ENCODE assay signal across 27 mouse cellular contexts in genomic region chr6:82798202-82798737, GRCm38 (mm10). TPM values are rescaled to one million over a fixed set of nuclear protein-coding genes. Genes with fewer than 3 reads are reported as not detected.
DNase-seq lines count a peak whose midpoint lies in the region; ATAC-seq and TF ChIP-seq lines count a peak whose summit lies in the region.
"Had no signal": no experiment of that assay in that cellular context is flagged by ENCODE, and none has a peak within 500 bp of the region (broad histone marks: within the 10 kb centered on the region; RNA-seq: fewer than 3 reads in every experiment).

No protein-coding gene starts in this region.

- peaks cover 9% of the 10 kb centered on the region; the same call in 1 of the 2 replicates for H3K4me1 ChIP-seq in intestine, embryonic 14.5 days (replicated peaks; ENCODE audit: control insufficient read depth, insufficient read depth, low read length)
- H3K4me1 ChIP-seq in intestine, postnatal 0 days (replicated peaks; ENCODE audit: control insufficient read depth, insufficient read depth, low read length), result no peaks in the 10 kb centered on the region
- H3K4me1 ChIP-seq in spleen, adult 2 months (ENCODE audit: control insufficient read depth, insufficient read depth, insufficient read length), result no peaks in the 10 kb centered on the region
- H3K4me1 ChIP-seq in liver, embryonic 16.5 days (ENCODE audit: control insufficient read depth, low read depth, low read length), result peaks cover 8% of the 10 kb centered on the region
- H3K4me1 ChIP-seq: heart, embryonic 15.5 days; hindbrain, embryonic 13.5 days; midbrain, embryonic 12.5 days; neural tube, embryonic 15.5 days had no signal

- TF ChIP-seq CTCF in intestine, postnatal 0 days (IDR thresholded peaks at IDR 0.05; ENCODE audit: low read depth), result no peak
- no peak for TF ChIP-seq CTCF in spleen, adult 2 months (IDR thresholded peaks at IDR 0.05; ENCODE audit: extremely low read depth, insufficient read depth, insufficient read length, insufficient replicate concordance)

- no peak for ATAC-seq in intestine, embryonic 14.5 days (replicated peaks; ENCODE audit: low FRiP score, low TSS enrichment, low read depth)
- ATAC-seq in intestine, postnatal 0 days, result no peak
- ATAC-seq in liver, embryonic 16.5 days (ENCODE audit: low read depth), result no peak
- ATAC-seq: CD4-positive, CD25-positive, alpha-beta regulatory T cell, adult 4 months; forebrain, postnatal 0 days; inflammation-experienced regulatory T-cells, adult 6 months; lung, postnatal 0 days had no signal

- DNase-seq in intestine, embryonic 14.5 days (ENCODE audit: low spot score), result no peak
- no peak for DNase-seq in spleen, adult 2 months (ENCODE audit: low read depth in 1 of 2, low spot score in 2 of 2)
- no peak for DNase-seq in spleen, postnatal 10 days (ENCODE audit: low spot score in 2 of 2)
- DNase-seq in yolk sac, embryonic 10.5 days (ENCODE audit: low spot score), result peak; percentile 56
- DNase-seq in cerebellum, adult 18-20 months, result no peak
- DNase-seq in frontal cortex, postnatal 25 days (ENCODE audit: low spot score in 2 of 2), result no peak
- DNase-seq: adrenal gland, postnatal 14 days; cerebellum, adult 11-12 months; cerebellum, postnatal 36 days; embryo, embryonic 11 days; forebrain, postnatal 0 days; gastrocnemius, postnatal 36 days; heart, adult 2 months; heart, postnatal 36 days; layer of hippocampus, adult 9-11 months; thymus, adult 18-20 months; thymus, postnatal 4 days had no signal

- no peak for TF ChIP-seq POLR2A in spleen, adult 2 months (IDR thresholded peaks at IDR 0.05; ENCODE audit: low read depth, low read length)

- H3K36me3 ChIP-seq in intestine, embryonic 14.5 days (ENCODE audit: control insufficient read depth, insufficient read depth, low read length), result no peaks in the 10 kb centered on the region
- H3K36me3 ChIP-seq in intestine, postnatal 0 days (ENCODE audit: control insufficient read depth, insufficient read depth), result no peaks in the 10 kb centered on the region
- H3K36me3 ChIP-seq in spleen, adult 2 months (ENCODE audit: control insufficient read depth, insufficient read depth, low read length), result no peaks in the 10 kb centered on the region
- H3K36me3 ChIP-seq in liver, embryonic 16.5 days (ENCODE audit: control insufficient read depth, insufficient read depth), result no peaks in the 10 kb centered on the region
- H3K36me3 ChIP-seq: heart, embryonic 15.5 days; hindbrain, embryonic 13.5 days; midbrain, embryonic 12.5 days; neural tube, embryonic 15.5 days had no signal

- no peak overlapping the region for H3K4me2 ChIP-seq in intestine, embryonic 14.5 days (ENCODE audit: low read length)
- no peak overlapping the region for H3K4me2 ChIP-seq in intestine, postnatal 0 days (replicated peaks; ENCODE audit: low read depth)
- H3K4me2 ChIP-seq in liver, embryonic 16.5 days (ENCODE audit: low read depth, low read length), result no peak overlapping the region
- H3K4me2 ChIP-seq: heart, embryonic 15.5 days; hindbrain, embryonic 13.5 days; midbrain, embryonic 12.5 days; neural tube, embryonic 15.5 days had no signal

- H3K27me3 ChIP-seq in intestine, embryonic 14.5 days (replicated peaks; ENCODE audit: control insufficient read depth, insufficient read depth, low read length), result no peaks in the 10 kb centered on the region
- no peaks in the 10 kb centered on the region for H3K27me3 ChIP-seq in intestine, postnatal 0 days (replicated peaks; ENCODE audit: control insufficient read depth, insufficient read depth, low read length)
- H3K27me3 ChIP-seq in spleen, adult 2 months (ENCODE audit: control insufficient read depth, insufficient read depth, low read length), result no peaks in the 10 kb centered on the region
- no peaks in the 10 kb centered on the region for H3K27me3 ChIP-seq in liver, embryonic 16.5 days (ENCODE audit: control insufficient read depth, insufficient read depth, low read depth, low read length)
- H3K27me3 ChIP-seq: heart, embryonic 15.5 days; hindbrain, embryonic 13.5 days; midbrain, embryonic 12.5 days; neural tube, embryonic 15.5 days had no signal

- H3K9me3 ChIP-seq in intestine, embryonic 14.5 days (ENCODE audit: control insufficient read depth, low read length), result no peaks in the 10 kb centered on the region
- no peaks in the 10 kb centered on the region for H3K9me3 ChIP-seq in intestine, postnatal 0 days (ENCODE audit: control insufficient read depth)
- no peaks in the 10 kb centered on the region for H3K9me3 ChIP-seq in liver, embryonic 16.5 days (replicated peaks; ENCODE audit: control insufficient read depth, low read length)
- H3K9me3 ChIP-seq: heart, embryonic 15.5 days; hindbrain, embryonic 13.5 days; midbrain, embryonic 12.5 days; neural tube, embryonic 15.5 days had no signal

- 12% methylated on average over 3 of the region's 3 CpGs for WGBS in intestine, embryonic 14.5 days
- 10% methylated on average over 3 of the region's 3 CpGs for WGBS in intestine, postnatal 0 days
- 71% methylated on average over 3 of the region's 3 CpGs for WGBS in spleen, adult 2 months
- 22% methylated on average over 3 of the region's 3 CpGs for WGBS in liver, embryonic 16.5 days (ENCODE audit: insufficient replicate concordance)

- no peak overlapping the region for H3K9ac ChIP-seq in intestine, embryonic 14.5 days (ENCODE audit: low read length)
- no peak overlapping the region for H3K9ac ChIP-seq in intestine, postnatal 0 days (ENCODE audit: low read depth, low read length)
- no peak overlapping the region for H3K9ac ChIP-seq in liver, embryonic 16.5 days (ENCODE audit: low read depth, low read length)
- H3K9ac ChIP-seq: forebrain, postnatal 0 days; heart, embryonic 15.5 days; hindbrain, embryonic 13.5 days; midbrain, embryonic 12.5 days; neural tube, embryonic 15.5 days had no signal

- peak overlapping the region; percentile 12; the same call in 1 of the 2 replicates for H3K27ac ChIP-seq in intestine, embryonic 14.5 days (ENCODE audit: low read depth)
- no peak overlapping the region for H3K27ac ChIP-seq in intestine, postnatal 0 days (ENCODE audit: low read depth, low read length)
- H3K27ac ChIP-seq in spleen, adult 2 months (ENCODE audit: insufficient read depth, low read length), result peak overlapping the region; percentile 55; the same call in 1 of the 2 replicates
- H3K27ac ChIP-seq in liver, embryonic 16.5 days (ENCODE audit: low read length), result peak overlapping the region; percentile 64
- H3K27ac ChIP-seq: heart, adult 2 months; heart, embryonic 15.5 days; hindbrain, embryonic 13.5 days; left cerebral cortex, adult 2 months; midbrain, embryonic 12.5 days; neural tube, embryonic 15.5 days had no signal

- no peak overlapping the region for H3K4me3 ChIP-seq in intestine, embryonic 14.5 days (ENCODE audit: low read depth, low read length)
- H3K4me3 ChIP-seq in intestine, postnatal 0 days (ENCODE audit: low read depth, low read length), result no peak overlapping the region
- no peak overlapping the region for H3K4me3 ChIP-seq in spleen, adult 2 months (ENCODE audit: extremely low read depth, insufficient read depth, insufficient read length)
- H3K4me3 ChIP-seq in liver, embryonic 16.5 days (ENCODE audit: low read depth, low read length), result no peak overlapping the region
- H3K4me3 ChIP-seq: heart, adult 2 months; heart, embryonic 15.5 days; hindbrain, embryonic 13.5 days; left cerebral cortex, adult 2 months; midbrain, embryonic 12.5 days; neural tube, embryonic 15.5 days had no signal

RNA-seq across cellular contexts. Expression of gene Hk2, which starts 24.0 kb away (rescaled TPM):
- 31.9 and 32.3 TPM in 2 replicates for polyA plus RNA-seq in intestine, embryonic 14.5 days (2014; fragmentation: Nextera tagmentation; extraction: Ambion mirVana)
- 2.5 and 2.8 TPM in 2 replicates for polyA plus RNA-seq in intestine, postnatal 0 days (2015; fragmentation: Nextera tagmentation; extraction: Ambion mirVana)
- polyA plus RNA-seq in spleen, adult 2 months (2012; rRNA removed), result 2.6 and 2.7 TPM in 2 replicates
- 5.0 and 6.4 TPM in 2 replicates for polyA plus RNA-seq in liver, embryonic 16.5 days (2015; fragmentation: Nextera tagmentation; extraction: Ambion mirVana)
